ENCODE assay signal across 9 mouse cellular contexts in genomic region chr1:78852408-78853093, GRCm38 (mm10). TPM values are rescaled to one million over a fixed set of nuclear protein-coding genes. Genes with fewer than 3 reads are reported as not detected.
DNase-seq lines count a peak whose midpoint lies in the region; ATAC-seq and TF ChIP-seq lines count a peak whose summit lies in the region.
"Had no signal": no experiment of that assay in that cellular context is flagged by ENCODE, and none has a peak within 500 bp of the region (broad histone marks: within the 10 kb centered on the region; RNA-seq: fewer than 3 reads in every experiment).

No protein-coding gene starts in this region.

- no peak for TF ChIP-seq POLR2A in thymus, adult 2 months (IDR thresholded peaks at IDR 0.05; ENCODE audit: control insufficient read depth, extremely low read depth, insufficient read depth, low read length, poor library complexity)

- H3K4me1 ChIP-seq in hindbrain, postnatal 0 days (ENCODE audit: insufficient read depth, low read length) = 0 out of 2 replicates have a peak, but pooled peaks cover 11% of the 10 kb centered on the region
- no peaks in the 10 kb centered on the region; the same call in 1 of the 2 replicates for H3K4me1 ChIP-seq in midbrain, embryonic 11.5 days (ENCODE audit: control insufficient read depth, insufficient read depth, low read length)
- H3K4me1 ChIP-seq in thymus, adult 2 months (replicated peaks; ENCODE audit: control insufficient read depth, insufficient read depth, low read length) = no peaks in the 10 kb centered on the region

- no peak overlapping the region for H3K9ac ChIP-seq in hindbrain, postnatal 0 days (replicated peaks; ENCODE audit: low read length)
- no peak overlapping the region for H3K9ac ChIP-seq in midbrain, embryonic 11.5 days (ENCODE audit: low read length)

- ATAC-seq in hindbrain, postnatal 0 days = peak; percentile 98
- ATAC-seq in midbrain, embryonic 11.5 days (ENCODE audit: low FRiP score) = peak; percentile 96

- WGBS in hindbrain, postnatal 0 days = 15% methylated on average over 17 of the region's 17 CpGs
- 60% methylated on average over 17 of the region's 17 CpGs for WGBS in midbrain, embryonic 11.5 days
- WGBS in thymus, adult 2 months = 87% methylated on average over 17 of the region's 17 CpGs

- peak in 1 of 2 experiments; percentile 11 for DNase-seq in layer of hippocampus, adult 2 months (ENCODE audit: low spot score in 2 of 2)
- DNase-seq in layer of hippocampus, adult 9-10 months (ENCODE audit: low spot score) = no peak
- DNase-seq in embryo, embryonic 9.5 days (ENCODE audit: extremely low spot score) = peak; percentile 15
- peak; percentile 84 for DNase-seq in hindbrain, postnatal 0 days (ENCODE audit: low spot score)
- DNase-seq in midbrain, embryonic 11.5 days (ENCODE audit: low spot score, missing footprints) = peak; percentile 87
- DNase-seq in thymus, adult 2 months = no peak
- DNase-seq in thymus, adult 18-20 months = no peak
- no peak for DNase-seq in frontal cortex, postnatal 14 days (ENCODE audit: low spot score in 2 of 2)

- 0 out of 2 replicates have a peak overlapping the region, but pooled peaks have one; percentile 14 for H3K27ac ChIP-seq in layer of hippocampus, adult 2 months
- peak overlapping the region; percentile 73 for H3K27ac ChIP-seq in hindbrain, postnatal 0 days
- H3K27ac ChIP-seq in midbrain, embryonic 11.5 days (ENCODE audit: low read depth, low read length) = no peak overlapping the region
- H3K27ac ChIP-seq in thymus, adult 2 months (ENCODE audit: control insufficient read depth, insufficient read depth, low read length) = no peak overlapping the region

- H3K27me3 ChIP-seq in hindbrain, postnatal 0 days (ENCODE audit: insufficient read depth, low read length) = no peaks in the 10 kb centered on the region
- no peaks in the 10 kb centered on the region for H3K27me3 ChIP-seq in midbrain, embryonic 11.5 days (ENCODE audit: control insufficient read depth, insufficient read depth, low read length)
- H3K27me3 ChIP-seq in thymus, adult 2 months (ENCODE audit: control insufficient read depth, insufficient read depth, low read length) = no peaks in the 10 kb centered on the region

- H3K9me3 ChIP-seq in hindbrain, postnatal 0 days (ENCODE audit: low read length) = no peaks in the 10 kb centered on the region
- no peaks in the 10 kb centered on the region for H3K9me3 ChIP-seq in midbrain, embryonic 11.5 days (ENCODE audit: control insufficient read depth, low read length)

- H3K4me2 ChIP-seq in hindbrain, postnatal 0 days (ENCODE audit: low read depth, low read length) = peak overlapping the region; percentile 26
- H3K4me2 ChIP-seq in midbrain, embryonic 11.5 days = no peak overlapping the region

- H3K4me3 ChIP-seq in layer of hippocampus, adult 2 months = no peak overlapping the region
- no peak overlapping the region for H3K4me3 ChIP-seq in hindbrain, postnatal 0 days (ENCODE audit: low read length)
- no peak overlapping the region for H3K4me3 ChIP-seq in midbrain, embryonic 11.5 days (ENCODE audit: low read depth, low read length)
- no peak overlapping the region for H3K4me3 ChIP-seq in thymus, adult 2 months (ENCODE audit: control insufficient read depth, insufficient read depth, low read length)

- H3K36me3 ChIP-seq in hindbrain, postnatal 0 days (ENCODE audit: insufficient read depth, low read length) = no peaks in the 10 kb centered on the region
- H3K36me3 ChIP-seq in midbrain, embryonic 11.5 days (ENCODE audit: control insufficient read depth, insufficient read depth, low read length) = no peaks in the 10 kb centered on the region
- no peaks in the 10 kb centered on the region for H3K36me3 ChIP-seq in thymus, adult 2 months (ENCODE audit: control insufficient read depth, insufficient read depth, low read length)

- TF ChIP-seq CTCF in layer of hippocampus, adult 2 months (conservative IDR thresholded peaks at IDR 0.05) = no peak
- no peak for TF ChIP-seq CTCF in hindbrain, postnatal 0 days (IDR thresholded peaks at IDR 0.05; ENCODE audit: low read depth)
- no peak for TF ChIP-seq CTCF in thymus, adult 2 months (IDR thresholded peaks at IDR 0.05; ENCODE audit: borderline replicate concordance, control insufficient read depth, extremely low read depth, insufficient read depth, low read length, poor library complexity)

RNA-seq across cellular contexts. Expression of gene Kcne4, which starts 36.0 kb away (rescaled TPM):
- total RNA-seq in layer of hippocampus, adult 2 months (2021) = under 1 TPM; 0.44 to 0.83 TPM
- total RNA-seq in hindbrain, postnatal 0 days (2014; rRNA removed) = 0.79 and 2.0 TPM in 2 replicates
- 1.5 and 1.7 TPM in 2 replicates for polyA plus RNA-seq in hindbrain, postnatal 0 days (2015; fragmentation: Nextera tagmentation; extraction: Ambion mirVana)
- polyA plus RNA-seq in midbrain, embryonic 11.5 days (2014; fragmentation: Nextera tagmentation; extraction: Ambion mirVana) = 0.84 and 1.0 TPM in 2 replicates
- polyA plus RNA-seq in thymus, adult 2 months (2012; rRNA removed) = 0.36 and 0.44 TPM in 2 replicates
- total RNA-seq: MEL had no signal

Comparison
In these comparisons a context has a peak if more than half of its experiments do, and no peak if none do; other contexts are left out.
1. DNase-seq: peak in embryo, embryonic 9.5 days (single experiment), hindbrain, postnatal 0 days (single experiment) and midbrain, embryonic 11.5 days (single experiment); none in layer of hippocampus, adult 9-10 months (single experiment), thymus, adult 2 months (single experiment), thymus, adult 18-20 months (0 of 2) and frontal cortex, postnatal 14 days (0 of 2).
2. H3K27ac ChIP-seq: peak in layer of hippocampus, adult 2 months (single experiment) and hindbrain, postnatal 0 days (single experiment); none in midbrain, embryonic 11.5 days (single experiment) and thymus, adult 2 months (single experiment).